Mouse (Mus musculus) heart, postnatal 0 days (tissue): Measurements from ENCODE around the gene Rassf9.

Experiments used
- CTCF ChIP-seq: IDR thresholded peaks from 2 replicates; pipeline ENCODE4 v1.5.1; 2016; ENCODE audit warnings: antibody characterized with exemption, control low read depth, low read depth
- EP300 ChIP-seq: IDR thresholded peaks from 2 replicates; pipeline ENCODE4 v1.6.1; 2016; ENCODE audit warnings: antibody characterized with exemption, low read depth

- TF ChIP-seq CTCF (peak; percentile 68), EP300 (no peak)
Measured at GRCm38 (mm10) chr10:102491792-102492191, 20.2 kb upstream of the Rassf9 start.
